9 mouse cellular contexts compared by ENCODE assay signal in the genomic region with DNA sequence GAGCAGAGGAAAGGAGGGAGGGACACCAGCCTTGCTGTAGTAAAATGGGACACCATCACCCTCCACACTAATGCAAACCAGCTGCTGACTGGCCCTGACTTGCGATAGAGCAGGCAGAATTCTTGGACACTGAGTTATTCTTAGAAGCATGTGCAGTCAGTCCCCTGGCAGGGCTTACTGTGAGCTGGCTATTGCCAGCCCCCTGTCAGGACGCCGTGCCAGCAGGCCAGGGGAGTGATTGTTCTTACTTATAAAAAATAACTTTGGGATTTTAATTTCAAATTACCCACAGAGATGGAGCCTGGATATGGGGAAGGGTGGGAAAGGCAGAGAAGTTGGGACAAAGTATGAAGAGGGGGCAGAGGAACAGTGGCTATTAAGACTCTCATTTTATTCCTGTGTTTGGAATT.
DNase-seq lines count a peak whose midpoint lies in the region; ATAC-seq and TF ChIP-seq lines count a peak whose summit lies in the region.
"Had no signal": no experiment of that assay in that cellular context is flagged by ENCODE, and none has a peak within 500 bp of the region (broad histone marks: within the 10 kb centered on the region; RNA-seq: fewer than 3 reads in every experiment).

No protein-coding gene starts in this region.

- H3K4me3 ChIP-seq in hindbrain, embryonic 11.5 days (ENCODE audit: low read depth, low read length) = no peak overlapping the region
- H3K4me3 ChIP-seq in hindbrain, embryonic 13.5 days = no peak overlapping the region
- no peak overlapping the region for H3K4me3 ChIP-seq in heart, adult 2 months
- no peak overlapping the region for H3K4me3 ChIP-seq in limb, embryonic 15.5 days
- H3K4me3 ChIP-seq: liver, embryonic 13.5 days had no signal

- no peaks in the 10 kb centered on the region for H3K4me1 ChIP-seq in hindbrain, embryonic 11.5 days (replicated peaks; ENCODE audit: control insufficient read depth, insufficient read depth, low read length)
- 0 out of 2 replicates have a peak, but pooled peaks cover 3% of the 10 kb centered on the region for H3K4me1 ChIP-seq in hindbrain, embryonic 13.5 days (replicated peaks)
- H3K4me1 ChIP-seq in heart, adult 2 months (ENCODE audit: control insufficient read depth, insufficient read depth, low read length) = peaks cover 7% of the 10 kb centered on the region
- peaks cover 25% of the 10 kb centered on the region for H3K4me1 ChIP-seq in limb, embryonic 15.5 days
- H3K4me1 ChIP-seq: liver, embryonic 13.5 days had no signal

- TF ChIP-seq EP300 in heart, adult 2 months (IDR thresholded peaks at IDR 0.05; ENCODE audit: insufficient read depth, low read depth, low read length) = peak; percentile 57; the same call in 1 of the 2 replicates

- TF ChIP-seq POLR2A in brain, embryonic 14.5 days (IDR thresholded peaks at IDR 0.05; ENCODE audit: borderline replicate concordance, extremely low read depth, insufficient read depth, insufficient read length, poor library complexity, severe bottlenecking) = no peak
- 0 out of 2 replicates have a peak, but pooled peaks have one; percentile 15 for TF ChIP-seq POLR2A in heart, adult 2 months (IDR thresholded peaks at IDR 0.05; ENCODE audit: insufficient read depth, low read depth, low read length)

- H3K27ac ChIP-seq in hindbrain, embryonic 11.5 days (ENCODE audit: low read depth, low read length) = no peak overlapping the region
- no peak overlapping the region for H3K27ac ChIP-seq in hindbrain, embryonic 13.5 days
- H3K27ac ChIP-seq in heart, adult 2 months = peak overlapping the region; percentile 82
- H3K27ac ChIP-seq in limb, embryonic 15.5 days = peak overlapping the region; percentile 68
- H3K27ac ChIP-seq: liver, embryonic 13.5 days had no signal

- no peaks in the 10 kb centered on the region for H3K27me3 ChIP-seq in hindbrain, embryonic 11.5 days (ENCODE audit: control insufficient read depth, insufficient read depth, low read length)
- H3K27me3 ChIP-seq in hindbrain, embryonic 13.5 days = no peaks in the 10 kb centered on the region
- no peaks in the 10 kb centered on the region for H3K27me3 ChIP-seq in heart, adult 2 months (ENCODE audit: control insufficient read depth, insufficient read depth, low read length)
- H3K27me3 ChIP-seq in limb, embryonic 15.5 days = no peaks in the 10 kb centered on the region
- H3K27me3 ChIP-seq: liver, embryonic 13.5 days had no signal

- 62% methylated on average over 3 of the region's 3 CpGs for WGBS in hindbrain, embryonic 11.5 days
- 70% methylated on average over 3 of the region's 3 CpGs for WGBS in hindbrain, embryonic 13.5 days
- WGBS in heart, adult 2 months = 32% methylated on average over 3 of the region's 3 CpGs
- WGBS in limb, embryonic 15.5 days = 18% methylated on average over 3 of the region's 3 CpGs

- intact Hi-C loops in heart, adult 2 months (cut with DNase I) = no loop called here

- no peak overlapping the region for H3K4me2 ChIP-seq in hindbrain, embryonic 11.5 days (replicated peaks; ENCODE audit: low read depth, low read length)
- no peak overlapping the region for H3K4me2 ChIP-seq in hindbrain, embryonic 13.5 days
- no peak overlapping the region for H3K4me2 ChIP-seq in limb, embryonic 15.5 days
- H3K4me2 ChIP-seq: liver, embryonic 13.5 days had no signal

- ATAC-seq in hindbrain, embryonic 11.5 days (ENCODE audit: low FRiP score) = no peak
- ATAC-seq in hindbrain, embryonic 13.5 days (ENCODE audit: low FRiP score) = no peak
- ATAC-seq in limb, embryonic 15.5 days (ENCODE audit: insufficient number of reproducible peaks, low FRiP score, low TSS enrichment, low read depth) = peak; percentile 75
- no peak for ATAC-seq in megakaryocyte-erythroid progenitor cell, adult 5-6 weeks (replicated peaks; ENCODE audit: low FRiP score, low TSS enrichment, poor library complexity, severe bottlenecking)

- no peak overlapping the region for H3K9ac ChIP-seq in hindbrain, embryonic 11.5 days (ENCODE audit: low read depth, low read length)
- no peak overlapping the region for H3K9ac ChIP-seq in hindbrain, embryonic 13.5 days
- H3K9ac ChIP-seq in heart, adult 2 months (ENCODE audit: low read depth, low read length) = no peak overlapping the region
- H3K9ac ChIP-seq in limb, embryonic 15.5 days = no peak overlapping the region
- H3K9ac ChIP-seq: liver, embryonic 13.5 days had no signal

- TF ChIP-seq CTCF in brain, embryonic 14.5 days (IDR thresholded peaks at IDR 0.05; ENCODE audit: borderline replicate concordance, extremely low read depth, insufficient read depth, insufficient read length) = no peak
- TF ChIP-seq CTCF in heart, adult 2 months (IDR thresholded peaks at IDR 0.05) = no peak

- DNase-seq in hindbrain, embryonic 11.5 days (ENCODE audit: low spot score) = peak; percentile 28
- DNase-seq in brain, embryonic 14.5 days (ENCODE audit: low read depth) = peak; percentile 20
- peak; percentile 56 to 76 for DNase-seq in heart, adult 2 months
- no peak for DNase-seq in thymus, postnatal 25 days
- no peak for DNase-seq in MN1 (ENCODE audit: low spot score)
- DNase-seq: liver, embryonic 13.5 days had no signal

- no peaks in the 10 kb centered on the region for H3K9me3 ChIP-seq in hindbrain, embryonic 11.5 days (ENCODE audit: control insufficient read depth, low read length)
- no peaks in the 10 kb centered on the region for H3K9me3 ChIP-seq in hindbrain, embryonic 13.5 days
- H3K9me3 ChIP-seq in limb, embryonic 15.5 days = no peaks in the 10 kb centered on the region
- H3K9me3 ChIP-seq: liver, embryonic 13.5 days had no signal

- H3K36me3 ChIP-seq in hindbrain, embryonic 11.5 days (ENCODE audit: control insufficient read depth, insufficient read depth, low read length) = no peaks in the 10 kb centered on the region
- no peaks in the 10 kb centered on the region for H3K36me3 ChIP-seq in hindbrain, embryonic 13.5 days
- H3K36me3 ChIP-seq in heart, adult 2 months (ENCODE audit: control insufficient read depth, insufficient read depth, low read length) = no peaks in the 10 kb centered on the region
- no peaks in the 10 kb centered on the region for H3K36me3 ChIP-seq in limb, embryonic 15.5 days
- H3K36me3 ChIP-seq: liver, embryonic 13.5 days had no signal

- no peaks in the 10 kb centered on the region for H3K79me2 ChIP-seq in heart, adult 2 months (replicated peaks; ENCODE audit: control insufficient read depth, insufficient read depth, low read length)

Comparison
In these comparisons a context has a peak if more than half of its experiments do, and no peak if none do; other contexts are left out.
1. DNase-seq: peak in hindbrain, embryonic 11.5 days (single experiment), brain, embryonic 14.5 days (single experiment) and heart, adult 2 months (2 of 2); none in thymus, postnatal 25 days (single experiment) and MN1 (single experiment).
2. H3K27ac ChIP-seq: peak in heart, adult 2 months (single experiment) and limb, embryonic 15.5 days (single experiment); none in hindbrain, embryonic 11.5 days (single experiment) and hindbrain, embryonic 13.5 days (single experiment).